Mouse (Mus musculus) cerebellum, adult 2 months (tissue): ENCODE results near the gene Gm3594.
"Not testable (repeated sequence)": the region's sequence is repeated elsewhere in the genome, so short reads cannot be mapped to it uniquely, and the experiment has no call there.

Experiments
- CTCF ChIP-seq: fragments of 200-500 bp; IDR thresholded peaks from 2 replicates; pipeline ENCODE4 v1.5.1; 2011; ENCODE audit warnings: low read depth, mild to moderate bottlenecking, control low read depth, low read length, moderate library complexity, borderline replicate concordance; ENCODE audit not compliant: insufficient read depth
- POLR2A ChIP-seq: fragments of 200-500 bp; IDR thresholded peaks from 2 replicates; pipeline ENCODE4 v1.6.1; 2011; ENCODE audit warnings: low read length, control low read depth, borderline replicate concordance; ENCODE audit not compliant: insufficient read depth

DNA sequence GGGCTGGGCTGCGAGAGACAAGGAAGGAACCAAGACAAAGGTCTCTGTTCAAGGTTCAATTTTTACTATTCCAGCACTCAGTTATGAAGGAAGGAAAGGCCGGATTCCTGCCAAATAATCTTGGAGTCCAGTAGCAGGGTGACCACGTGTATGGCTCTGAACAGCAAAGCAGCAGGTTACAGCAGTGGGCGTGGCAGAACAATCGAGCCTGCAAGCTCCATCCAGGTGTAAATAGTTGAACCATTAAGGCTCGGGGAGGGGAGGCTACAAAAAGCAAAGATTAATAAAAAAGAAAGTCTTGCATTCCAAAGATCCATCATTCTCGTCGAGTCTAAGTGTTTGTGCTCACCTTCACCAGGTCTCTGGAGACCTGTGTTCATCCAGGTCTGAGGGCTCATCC, 37.7 kb upstream of the Gm3594 start:
- not testable (repeated sequence) for TF ChIP-seq CTCF, POLR2A
